Mouse (Mus musculus): ENCODE results near the gene Smarcc1. TPM values are rescaled to one million over a fixed set of nuclear protein-coding genes. Genes with fewer than 3 reads are reported as not detected.

Smarcc1 gene
- polyA plus RNA-seq, 1 experiment from 2014 or later: 160 TPM

DNA sequence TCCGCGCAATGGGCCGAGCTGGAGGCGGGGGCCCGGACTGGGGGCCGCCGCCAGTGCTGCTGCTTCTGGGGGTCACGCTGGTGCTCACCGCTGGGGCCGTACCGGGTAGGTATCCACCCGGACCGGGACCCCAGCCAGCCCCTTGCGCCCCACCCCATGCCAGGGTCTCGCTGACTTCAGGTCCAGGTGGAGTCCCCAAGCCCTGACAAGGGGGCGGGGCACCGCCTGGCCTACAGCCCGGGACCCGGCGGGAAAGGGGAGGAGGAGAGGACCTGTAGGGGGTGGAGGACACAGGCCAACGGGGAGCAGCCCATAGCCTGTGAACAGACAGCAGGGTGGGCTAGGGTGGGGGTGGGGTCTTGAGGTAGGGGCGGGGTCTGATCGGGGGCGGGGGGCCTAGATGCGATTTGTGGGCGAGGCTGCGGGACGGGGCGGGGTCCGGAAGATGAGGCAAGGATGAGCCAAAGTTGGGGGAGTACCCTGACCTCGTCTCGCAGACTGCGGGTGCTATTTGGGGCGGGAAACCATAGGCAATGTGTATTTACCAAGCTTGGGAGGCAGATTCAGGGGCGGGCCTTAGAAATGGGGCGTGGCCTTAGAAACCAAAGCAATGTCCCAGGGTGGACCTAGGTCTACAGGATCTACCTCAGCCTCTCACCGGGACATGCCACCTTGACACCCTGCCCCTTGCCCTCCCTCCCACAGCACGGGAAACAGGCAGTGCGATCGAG lies 128.2 kb downstream of the Smarcc1 start:
- 3% methylated on average over 40 of the region's 40 CpGs for WGBS
- Histone ChIP-seq H3K36me3 (ENCODE audit: insufficient read depth) (no peaks in the 10 kb centered on the region), H3K4me3 (ENCODE audit: low read depth, low read length) (peak overlapping the region; percentile 63), H3K9ac (peak overlapping the region; percentile 48), H3K27me3 (ENCODE audit: insufficient read depth, low read length) (peaks cover 15% of the 10 kb centered on the region), H3K4me1 (ENCODE audit: insufficient read depth) (peaks cover 11% of the 10 kb centered on the region), H3K27ac (ENCODE audit: low read depth) (no peak overlapping the region), H3K4me2 (peak overlapping the region; percentile 100), H3K9me3 (ENCODE audit: low read depth, low read length) (no peaks in the 10 kb centered on the region)
- DNase-seq (peak; percentile 67), ATAC-seq (ENCODE audit: insufficient read depth) (peak; percentile 75)
- TF ChIP-seq CTCF (IDR thresholded peaks at IDR 0.05; ENCODE audit: low read depth): no peak

DNA sequence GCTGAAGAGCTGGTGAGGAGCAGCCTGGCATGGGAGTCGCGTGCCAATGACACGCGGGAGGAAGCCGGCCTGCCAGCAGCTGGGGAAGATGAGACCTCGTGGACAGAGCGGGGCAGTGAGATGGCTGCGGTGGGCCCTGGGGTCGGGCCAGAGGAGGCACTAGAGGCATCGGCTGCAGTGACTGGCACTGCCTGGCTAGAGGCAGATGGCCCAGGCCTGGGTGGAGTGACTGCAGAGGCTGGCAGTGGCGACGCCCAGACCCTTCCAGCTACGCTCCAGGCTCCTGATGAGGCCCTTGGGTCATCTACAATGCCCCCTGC lies 128.8 kb downstream of the Smarcc1 start:
- Histone ChIP-seq H3K27me3 (ENCODE audit: insufficient read depth, low read length) (peaks cover 15% of the 10 kb centered on the region), H3K4me3 (ENCODE audit: low read depth, low read length) (peak overlapping the region; percentile 63), H3K27ac (ENCODE audit: low read depth) (no peak overlapping the region), H3K9me3 (ENCODE audit: low read depth, low read length) (no peaks in the 10 kb centered on the region), H3K4me2 (peak overlapping the region; percentile 100), H3K36me3 (ENCODE audit: insufficient read depth) (no peaks in the 10 kb centered on the region), H3K4me1 (ENCODE audit: insufficient read depth) (peaks cover 11% of the 10 kb centered on the region), H3K9ac (peak overlapping the region; percentile 29; the same call in 1 of the 2 replicates)
- 0 out of 2 replicates have a peak, but pooled peaks have one; percentile 9 for ATAC-seq (ENCODE audit: insufficient read depth)
- TF ChIP-seq CTCF (IDR thresholded peaks at IDR 0.05; ENCODE audit: low read depth): no peak
- no peak for DNase-seq
- WGBS: 34% methylated on average over 13 of the region's 13 CpGs

DNA sequence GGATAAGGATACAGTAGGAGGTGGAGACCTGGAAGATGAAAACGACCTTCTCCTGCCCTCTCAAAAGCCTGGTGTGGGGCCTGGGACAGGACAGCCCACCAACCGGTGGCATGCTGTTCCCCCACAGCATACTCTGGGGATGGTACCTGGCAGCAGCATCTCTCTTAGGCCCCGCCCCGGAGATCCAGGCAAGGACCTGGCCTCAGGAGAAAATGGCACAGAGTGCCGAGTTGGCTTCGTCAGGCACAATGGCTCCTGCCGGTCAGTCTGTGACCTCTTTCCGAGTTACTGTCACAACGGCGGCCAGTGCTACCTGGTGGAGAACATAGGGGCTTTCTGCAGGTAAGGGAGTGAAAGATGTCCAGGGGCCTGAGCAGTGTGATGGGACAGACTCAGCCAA lies 129.5 kb downstream of the Smarcc1 start:
- no peak for TF ChIP-seq CTCF (IDR thresholded peaks at IDR 0.05; ENCODE audit: low read depth)
- Histone ChIP-seq H3K4me3 (ENCODE audit: low read depth, low read length) (no peak overlapping the region), H3K9ac (no peak overlapping the region), H3K36me3 (ENCODE audit: insufficient read depth) (no peaks in the 10 kb centered on the region), H3K4me1 (ENCODE audit: insufficient read depth) (peaks cover 11% of the 10 kb centered on the region), H3K9me3 (ENCODE audit: low read depth, low read length) (no peaks in the 10 kb centered on the region), H3K4me2 (no peak overlapping the region), H3K27ac (ENCODE audit: low read depth) (no peak overlapping the region), H3K27me3 (ENCODE audit: insufficient read depth, low read length) (peaks cover 15% of the 10 kb centered on the region)
- 82% methylated on average over 10 of the region's 10 CpGs for WGBS
- DNase-seq: no peak
- ATAC-seq (ENCODE audit: insufficient read depth): no peak

DNA sequence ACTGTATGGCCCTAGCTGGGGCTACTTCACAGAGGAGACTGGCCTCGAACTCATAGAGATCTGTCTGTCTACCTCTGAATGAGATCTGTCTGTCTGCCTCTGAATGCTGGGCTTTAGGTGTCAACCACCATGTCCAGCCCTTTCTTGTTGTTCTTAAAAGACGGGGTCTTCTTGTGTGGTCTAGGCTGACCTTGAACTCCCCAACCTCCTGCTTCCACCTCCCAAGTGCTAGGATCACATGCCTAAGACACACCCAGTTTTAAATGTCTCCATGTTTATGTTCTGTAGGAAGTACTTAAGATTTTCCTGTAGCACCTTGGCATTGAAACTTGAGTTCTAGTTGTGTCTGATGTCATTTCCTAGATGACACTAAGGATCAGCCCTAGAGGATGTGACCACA lies 131.4 kb downstream of the Smarcc1 start:
- Histone ChIP-seq H3K4me2 (no peak overlapping the region), H3K27ac (ENCODE audit: low read depth) (no peak overlapping the region), H3K4me1 (ENCODE audit: insufficient read depth) (peaks cover 11% of the 10 kb centered on the region), H3K9me3 (ENCODE audit: low read depth, low read length) (no peaks in the 10 kb centered on the region), H3K36me3 (ENCODE audit: insufficient read depth) (no peaks in the 10 kb centered on the region), H3K9ac (no peak overlapping the region), H3K4me3 (ENCODE audit: low read depth, low read length) (no peak overlapping the region), H3K27me3 (ENCODE audit: insufficient read depth, low read length) (peaks cover 15% of the 10 kb centered on the region)
- no peak for TF ChIP-seq CTCF (IDR thresholded peaks at IDR 0.05; ENCODE audit: low read depth)
- DNase-seq: no peak
- ATAC-seq (ENCODE audit: insufficient read depth): no peak
- 73% methylated on average over 2 of the region's 2 CpGs for WGBS

DNA sequence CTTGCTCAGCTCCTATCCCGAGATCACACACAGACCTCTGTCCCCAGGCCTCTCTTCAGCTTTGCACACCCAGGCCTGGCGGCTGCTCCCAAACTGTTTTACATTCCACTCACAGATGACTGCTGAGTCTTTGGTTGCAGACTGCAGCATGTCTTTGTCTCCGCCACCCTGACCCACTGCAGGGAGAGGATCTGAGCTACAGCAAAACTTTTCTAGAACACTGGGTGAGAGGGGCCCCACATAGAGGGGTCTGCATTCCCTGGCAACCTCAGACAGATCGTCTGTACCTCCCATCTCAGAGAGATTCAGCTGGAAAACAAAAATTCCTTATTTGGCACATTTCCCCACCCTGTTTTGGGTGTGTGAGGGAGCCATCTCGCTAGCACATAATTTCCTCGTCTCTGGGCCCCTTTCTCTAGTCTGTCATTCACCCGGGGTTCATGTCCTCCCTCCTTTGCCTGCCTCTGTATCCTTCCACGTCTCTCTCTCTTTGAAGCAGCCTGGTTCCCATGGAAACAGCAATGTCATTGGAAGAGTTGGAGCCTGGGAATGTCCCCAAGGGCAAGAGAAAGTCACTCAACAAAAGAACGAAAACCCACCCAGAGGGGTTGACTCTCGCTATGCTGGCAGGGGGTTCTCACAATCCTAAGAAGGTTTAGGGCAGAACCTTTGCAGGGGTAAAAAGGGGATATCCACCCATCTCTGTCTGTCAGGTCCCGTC lies 132.5 kb downstream of the Smarcc1 start:
- H3K4me3 ChIP-seq (ENCODE audit: low read depth, low read length): no peak overlapping the region
- H3K27me3 ChIP-seq (ENCODE audit: insufficient read depth, low read length): peaks cover 6% of the 10 kb centered on the region
- WGBS: 15% methylated on average over 11 of the region's 11 CpGs
- ATAC-seq (ENCODE audit: insufficient read depth) (peak; percentile 72), DNase-seq (peak; percentile 78)
- H3K4me1 ChIP-seq (ENCODE audit: insufficient read depth): peaks cover 11% of the 10 kb centered on the region
- TF ChIP-seq CTCF (IDR thresholded peaks at IDR 0.05; ENCODE audit: low read depth): no peak
- H3K9me3 ChIP-seq (ENCODE audit: low read depth, low read length): no peaks in the 10 kb centered on the region
- no peaks in the 10 kb centered on the region for H3K36me3 ChIP-seq (ENCODE audit: insufficient read depth)
- H3K9ac ChIP-seq: no peak overlapping the region; the same call in 1 of the 2 replicates
- peak overlapping the region; percentile 87 for H3K27ac ChIP-seq (ENCODE audit: low read depth)
- H3K4me2 ChIP-seq: peak overlapping the region; percentile 19

DNA sequence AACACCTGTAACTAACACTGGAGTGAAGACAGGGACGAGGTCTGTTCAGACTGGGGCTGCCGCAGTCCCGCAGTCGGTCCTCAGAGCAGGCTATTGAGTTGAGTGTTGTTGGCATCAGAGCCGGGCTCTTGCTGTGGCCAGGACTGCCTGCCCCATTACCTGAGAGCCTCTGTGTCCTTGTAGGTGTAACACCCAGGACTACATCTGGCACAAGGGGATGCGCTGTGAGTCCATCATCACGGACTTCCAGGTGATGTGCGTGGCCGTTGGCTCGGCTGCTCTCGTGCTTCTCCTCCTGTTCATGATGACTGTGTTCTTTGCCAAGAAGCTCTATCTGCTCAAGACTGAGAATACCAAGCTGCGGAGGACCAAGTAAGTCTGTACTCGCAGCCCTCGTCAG lies 133.3 kb downstream of the Smarcc1 start:
- no peak for DNase-seq
- H3K27me3 ChIP-seq (ENCODE audit: insufficient read depth, low read length): peaks cover 3% of the 10 kb centered on the region; the same call in 1 of the 2 replicates
- H3K4me3 ChIP-seq (ENCODE audit: low read depth, low read length): no peak overlapping the region
- H3K36me3 ChIP-seq (ENCODE audit: insufficient read depth): no peaks in the 10 kb centered on the region
- no peak overlapping the region for H3K4me2 ChIP-seq
- peaks cover 11% of the 10 kb centered on the region for H3K4me1 ChIP-seq (ENCODE audit: insufficient read depth)
- WGBS: 81% methylated on average over 14 of the region's 14 CpGs
- no peak overlapping the region for H3K9ac ChIP-seq
- no peak for TF ChIP-seq CTCF (IDR thresholded peaks at IDR 0.05; ENCODE audit: low read depth)
- ATAC-seq (ENCODE audit: insufficient read depth): no peak
- H3K9me3 ChIP-seq (ENCODE audit: low read depth, low read length): no peaks in the 10 kb centered on the region
- no peak overlapping the region for H3K27ac ChIP-seq (ENCODE audit: low read depth)

DNA sequence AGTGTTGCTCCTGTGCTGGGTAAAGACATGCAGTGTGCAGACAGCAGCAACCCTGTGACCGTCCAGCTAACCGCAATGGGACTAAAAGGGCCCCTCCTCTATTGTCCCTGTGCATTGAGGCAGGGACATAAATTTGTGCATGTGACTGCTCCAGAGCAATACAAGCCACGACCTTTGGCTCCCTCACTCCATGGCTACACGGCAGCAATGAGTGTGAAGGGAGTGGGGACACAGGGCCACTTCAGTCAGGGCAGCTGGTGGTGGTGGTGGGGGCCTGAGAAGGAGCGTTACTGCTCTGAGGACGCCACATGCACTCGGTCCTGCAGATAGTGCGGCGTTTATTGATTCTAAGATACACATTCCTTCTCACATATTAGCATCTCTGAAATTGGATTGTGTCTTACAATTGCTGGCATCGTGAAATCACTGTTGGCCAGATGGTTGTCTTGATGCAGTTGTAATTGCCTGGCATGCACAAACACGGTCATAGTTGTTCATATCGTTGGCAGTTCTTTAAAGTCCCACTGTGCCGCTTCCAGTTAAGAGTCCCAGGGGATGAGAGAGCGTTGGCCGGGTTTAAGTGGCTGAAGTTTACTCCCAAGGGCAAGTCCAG lies 138.0 kb downstream of the Smarcc1 start:
- no peak for TF ChIP-seq CTCF (IDR thresholded peaks at IDR 0.05; ENCODE audit: low read depth)
- WGBS: 61% methylated on average over 15 of the region's 15 CpGs

More for the DNA sequence above, 138.0 kb downstream of the Smarcc1 start:
- no peak overlapping the region for H3K9ac ChIP-seq
- no peak overlapping the region for H3K4me2 ChIP-seq
- H3K27me3 ChIP-seq (ENCODE audit: insufficient read depth, low read length): no peaks in the 10 kb centered on the region
- H3K9me3 ChIP-seq (ENCODE audit: low read depth, low read length): no peaks in the 10 kb centered on the region
- no peak overlapping the region for H3K4me3 ChIP-seq (ENCODE audit: low read depth, low read length)
- ATAC-seq (ENCODE audit: insufficient read depth) (no peak), DNase-seq (no peak)
- peaks cover under 1% of the 10 kb centered on the region; the same call in 1 of the 2 replicates for H3K4me1 ChIP-seq (ENCODE audit: insufficient read depth)
- H3K27ac ChIP-seq (ENCODE audit: low read depth): no peak overlapping the region
- no peaks in the 10 kb centered on the region for H3K36me3 ChIP-seq (ENCODE audit: insufficient read depth)
